Mouse (Mus musculus) heart, embryonic 13.5 days (tissue): ENCODE measurements around the gene Exd1. TPM values are rescaled to one million over a fixed set of nuclear protein-coding genes. Genes with fewer than 3 reads are reported as not detected.

Source experiments
- ATAC-seq: fragments of 200-750 bp; cut with Nextera tagmentation; 2 replicates; pipeline ENCODE4 v1.8.0; 2017; ENCODE audit warnings: moderate TSS enrichment; ENCODE audit not compliant: insufficient number of reproducible peaks, low FRiP score, low TSS enrichment; ENCODE audit errors: extremely low read depth
- H3K27ac ChIP-seq: fragments of 300-500 bp; sonication (generic); replicated peaks from 2 replicates; pipeline ENCODE4 v1.5.1; 2015; ENCODE audit warnings: moderate library complexity, mild to moderate bottlenecking, inconsistent platforms
- H3K27me3 ChIP-seq: fragments of 300-500 bp; sonication (generic); replicated peaks from 2 replicates; pipeline ENCODE4 v1.6.1; 2015; ENCODE audit warnings: mild to moderate bottlenecking, inconsistent platforms
- H3K36me3 ChIP-seq: fragments of 300-500 bp; sonication (generic); 2 replicates; pipeline ENCODE4 v1.6.1; 2015; ENCODE audit warnings: mild to moderate bottlenecking, inconsistent platforms
- H3K4me1 ChIP-seq: fragments of 300-500 bp; sonication (generic); 2 replicates; pipeline ENCODE4 v1.6.1; 2015; ENCODE audit warnings: inconsistent platforms
- H3K4me2 ChIP-seq: fragments of 300-500 bp; sonication (generic); 2 replicates; pipeline ENCODE4 v1.6.1; 2015; ENCODE audit warnings: inconsistent platforms, mild to moderate bottlenecking, moderate library complexity
- H3K4me3 ChIP-seq: fragments of 300-500 bp; sonication (generic); 2 replicates; pipeline ENCODE4 v1.5.1; 2015; ENCODE audit warnings: moderate library complexity, mild to moderate bottlenecking, inconsistent platforms
- H3K9ac ChIP-seq: fragments of 300-500 bp; sonication (generic); 2 replicates; pipeline ENCODE4 v1.6.1; 2015; ENCODE audit warnings: inconsistent platforms, mild to moderate bottlenecking, moderate library complexity
- H3K9me3 ChIP-seq: fragments of 300-500 bp; sonication (generic); 2 replicates; pipeline ENCODE4 v1.6.1; 2016; ENCODE audit warnings: inconsistent platforms
- WGBS: fragments of 180-500 bp; shearing (Covaris S2); methylation state at CpG from one replicate; pipeline ENCODE4 v1.1.7; 2015; ENCODE audit warnings: mixed read lengths; 5-methylcytosine and 5-hydroxymethylcytosine counted together
- polyA plus RNA-seq: library from polyadenylated mRNA; unstranded; fragments of >200 nt; fragmentation: Nextera tagmentation; extraction: Ambion mirVana; gene quantifications from 2 replicates; pipeline ENCODE4 v1.2.1, GENCODE M21; 2015

Exd1 gene
- polyA plus RNA-seq, 1 experiment from 2014 or later: 0.13 TPM

DNA sequence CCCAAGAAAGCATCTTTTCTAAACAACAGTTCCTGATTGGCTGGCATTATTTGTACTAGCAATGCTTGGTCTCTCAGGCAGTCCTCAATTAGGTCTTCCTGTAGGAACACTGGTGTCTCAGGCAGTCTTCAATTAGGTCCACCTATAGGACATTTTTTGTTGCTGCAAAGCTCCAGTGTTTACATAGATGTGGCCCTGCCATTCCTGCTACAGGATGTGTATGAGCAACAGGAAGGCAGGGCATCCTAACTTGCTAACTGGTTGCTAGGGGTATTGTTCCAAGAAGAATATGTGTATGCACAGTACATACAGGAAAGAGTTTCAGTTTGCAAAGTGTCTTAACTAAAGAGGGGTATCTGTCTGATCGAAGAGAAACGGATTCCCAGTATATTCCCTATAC, 51.3 kb downstream of the Exd1 start:
- WGBS: 80% methylated on average over 2 of the region's 2 CpGs
- Histone ChIP-seq H3K4me2 (no peak overlapping the region), H3K27me3 (no peaks in the 10 kb centered on the region), H3K4me1 (no peaks in the 10 kb centered on the region), H3K36me3 (no peaks in the 10 kb centered on the region), H3K4me3 (no peak overlapping the region), H3K9me3 (no peaks in the 10 kb centered on the region), H3K27ac (no peak overlapping the region), H3K9ac (no peak overlapping the region)
- no peak for ATAC-seq

DNA sequence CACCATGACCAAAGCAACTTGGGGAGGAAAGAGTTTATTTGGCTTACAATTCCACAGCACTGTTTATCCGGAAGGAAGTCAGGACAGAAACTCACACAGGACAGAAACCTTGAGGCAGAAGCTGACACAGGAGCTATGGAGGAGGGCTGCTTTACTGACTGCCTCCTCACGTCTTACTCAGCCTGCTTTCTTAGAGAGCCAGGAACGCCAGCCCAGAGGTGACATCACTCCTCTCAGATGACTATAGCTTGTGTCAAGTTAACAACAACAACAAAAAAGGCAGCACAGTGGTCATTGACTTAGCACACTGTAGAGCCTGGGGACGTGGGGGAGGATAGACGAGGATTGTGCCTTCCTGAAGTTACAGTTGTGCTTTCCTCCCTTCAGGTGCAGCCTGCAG, 55.5 kb downstream of the Exd1 start:
- H3K9me3 ChIP-seq: no peaks in the 10 kb centered on the region
- no peak for ATAC-seq

DNA sequence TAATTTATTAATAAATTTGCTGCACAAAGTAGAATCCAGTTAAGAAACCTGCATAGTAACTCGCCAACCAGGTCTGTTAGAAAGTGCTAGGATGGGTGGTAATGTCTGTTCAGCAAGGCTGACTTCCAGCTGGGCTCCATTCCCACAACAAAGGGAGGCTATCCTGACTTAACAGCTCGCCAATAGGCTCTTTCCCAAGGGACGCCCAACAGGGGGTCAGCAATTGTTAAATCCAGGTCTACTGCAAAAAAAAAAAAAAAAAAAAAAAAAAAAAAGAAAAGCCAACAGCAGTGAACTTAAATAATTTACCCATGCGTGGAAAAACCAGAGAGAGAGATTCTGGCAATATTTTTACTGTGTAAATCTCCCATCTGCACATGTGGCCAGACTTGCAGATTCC, 60.9 kb downstream of the Exd1 start:
- Histone ChIP-seq H3K4me2 (no peak overlapping the region), H3K9ac (no peak overlapping the region), H3K4me3 (no peak overlapping the region), H3K36me3 (no peaks in the 10 kb centered on the region), H3K27ac (no peak overlapping the region), H3K9me3 (no peaks in the 10 kb centered on the region), H3K27me3 (no peaks in the 10 kb centered on the region), H3K4me1 (no peaks in the 10 kb centered on the region)
- no peak for ATAC-seq
- WGBS: 20% methylated on average over 4 of the region's 4 CpGs

More for the DNA sequence above, 55.5 kb downstream of the Exd1 start:
- H3K9ac ChIP-seq: no peak overlapping the region
- no peaks in the 10 kb centered on the region for H3K27me3 ChIP-seq
- no peaks in the 10 kb centered on the region for H3K36me3 ChIP-seq
- H3K4me1 ChIP-seq: no peaks in the 10 kb centered on the region
- 39% methylated on average over 5 of the region's 5 CpGs for WGBS
- H3K27ac ChIP-seq: 0 out of 2 replicates have a peak overlapping the region, but pooled peaks have one; percentile 16
- no peak overlapping the region for H3K4me2 ChIP-seq
- H3K4me3 ChIP-seq: no peak overlapping the region

DNA sequence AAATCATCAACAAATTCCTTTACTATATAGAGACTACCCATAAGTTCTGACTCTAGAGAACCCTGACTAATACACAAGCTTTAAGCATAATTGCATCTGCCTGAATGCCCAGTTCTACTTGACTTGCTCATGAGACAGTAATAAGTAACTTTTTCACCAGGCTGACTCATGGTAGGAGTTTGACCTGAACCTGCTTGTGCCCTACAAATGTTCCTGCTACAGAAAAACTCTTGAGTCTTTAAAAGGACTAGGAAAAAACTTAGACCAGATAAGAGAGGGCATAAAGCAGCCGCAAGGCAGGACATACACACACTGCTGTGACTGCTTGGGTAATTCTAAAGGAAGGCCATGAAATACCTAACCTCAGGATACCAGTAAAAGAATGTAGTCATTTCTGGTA, 65.1 kb downstream of the Exd1 start:
- Histone ChIP-seq H3K27ac (no peak overlapping the region), H3K36me3 (peaks cover 5% of the 10 kb centered on the region; the same call in 1 of the 2 replicates), H3K4me3 (no peak overlapping the region), H3K4me2 (no peak overlapping the region), H3K4me1 (peaks cover 15% of the 10 kb centered on the region), H3K9me3 (no peaks in the 10 kb centered on the region), H3K9ac (no peak overlapping the region), H3K27me3 (no peaks in the 10 kb centered on the region)
- WGBS: 64% methylated on average over 1 of the region's 1 CpGs
- ATAC-seq: no peak

DNA sequence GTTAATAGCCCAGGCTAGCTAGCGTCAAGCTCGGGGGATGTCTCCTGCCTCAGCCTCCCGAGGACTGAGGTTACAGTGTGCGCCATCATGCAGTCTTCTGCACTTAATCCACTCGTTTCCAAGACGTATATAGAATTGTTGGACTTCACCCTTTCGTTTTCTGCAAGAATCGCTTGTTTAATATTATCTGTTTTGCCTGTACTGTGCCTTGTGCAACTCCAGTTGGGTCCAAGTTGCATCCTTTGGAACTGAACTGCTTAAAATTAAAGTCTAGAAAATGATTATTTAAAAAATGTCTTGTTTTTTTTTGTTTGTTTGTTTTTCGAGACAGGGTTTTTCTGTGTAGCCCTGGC, 69.1 kb downstream of the Exd1 start:
- H3K9me3 ChIP-seq: no peaks in the 10 kb centered on the region
- 7% methylated on average over 9 of the region's 9 CpGs for WGBS
- peaks cover 36% of the 10 kb centered on the region for H3K4me1 ChIP-seq
- H3K4me2 ChIP-seq: peak overlapping the region; percentile 79
- H3K27me3 ChIP-seq: no peaks in the 10 kb centered on the region
- H3K9ac ChIP-seq: peak overlapping the region; percentile 99
- H3K4me3 ChIP-seq: peak overlapping the region; percentile 96
- peak overlapping the region; percentile 99 for H3K27ac ChIP-seq
- no peak for ATAC-seq
- H3K36me3 ChIP-seq: peaks cover 6% of the 10 kb centered on the region

DNA sequence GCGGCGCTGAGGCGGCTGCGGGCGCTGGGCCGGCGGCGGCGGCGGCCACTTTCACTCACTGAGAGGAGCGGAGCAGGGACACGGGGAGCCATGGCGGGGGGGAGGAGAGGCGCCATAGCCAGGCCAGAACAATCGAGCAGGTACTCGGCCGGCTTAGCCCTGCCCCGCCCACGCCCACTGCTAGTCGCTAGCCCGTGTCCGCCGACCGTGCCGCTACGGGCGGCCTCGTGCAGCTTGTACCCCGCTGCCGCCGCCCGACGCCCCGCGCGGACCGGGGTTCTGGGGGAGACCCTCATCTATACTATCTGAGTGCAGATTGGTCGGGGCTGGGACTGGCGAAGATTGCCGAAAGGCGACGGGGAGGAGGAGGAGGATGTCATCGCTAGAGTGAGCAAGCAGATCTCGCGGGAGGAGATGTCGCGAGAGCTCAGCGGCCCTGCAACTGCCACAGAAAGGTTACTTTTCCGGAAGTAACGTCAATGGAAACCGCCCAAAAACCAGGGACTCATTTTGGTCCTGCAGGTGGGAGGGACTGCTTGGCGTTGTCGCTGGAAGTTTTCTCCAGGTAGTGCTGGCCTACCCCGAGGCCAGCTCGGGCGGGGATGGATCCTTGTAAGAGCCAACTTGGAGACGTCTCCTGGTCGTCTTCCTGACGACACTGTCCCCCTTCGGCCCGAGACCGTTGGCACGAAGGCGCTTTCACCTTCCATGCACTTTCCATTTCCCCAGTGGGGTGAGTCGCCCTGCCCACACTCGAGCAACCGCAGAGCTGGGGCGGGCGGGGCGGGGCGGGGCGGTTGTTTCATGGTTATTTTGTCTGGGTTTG, 69.6 kb downstream of the Exd1 start, which contains the start of gene Ino80:
Gene Ino80, minus strand, starts transcription at position 117 of the 826 bp plus-strand sequence.
- peak within 1 kb of the TSS; percentile 99 for H3K27ac ChIP-seq
- peak; percentile 86 for ATAC-seq
- peak within 1 kb of the TSS; percentile 86 for H3K4me2 ChIP-seq
- no peaks in the 10 kb centered on the region for H3K27me3 ChIP-seq
- H3K9me3 ChIP-seq: no peaks in the 10 kb centered on the region
- WGBS: under 1% methylated on average over 68 of the region's 72 CpGs
- peak within 1 kb of the TSS; percentile 96 for H3K4me3 ChIP-seq
- peaks cover 11% of the 10 kb centered on the region for H3K36me3 ChIP-seq
- H3K4me1 ChIP-seq: peaks cover 36% of the 10 kb centered on the region
- H3K9ac ChIP-seq: peak within 1 kb of the TSS; percentile 99

DNA sequence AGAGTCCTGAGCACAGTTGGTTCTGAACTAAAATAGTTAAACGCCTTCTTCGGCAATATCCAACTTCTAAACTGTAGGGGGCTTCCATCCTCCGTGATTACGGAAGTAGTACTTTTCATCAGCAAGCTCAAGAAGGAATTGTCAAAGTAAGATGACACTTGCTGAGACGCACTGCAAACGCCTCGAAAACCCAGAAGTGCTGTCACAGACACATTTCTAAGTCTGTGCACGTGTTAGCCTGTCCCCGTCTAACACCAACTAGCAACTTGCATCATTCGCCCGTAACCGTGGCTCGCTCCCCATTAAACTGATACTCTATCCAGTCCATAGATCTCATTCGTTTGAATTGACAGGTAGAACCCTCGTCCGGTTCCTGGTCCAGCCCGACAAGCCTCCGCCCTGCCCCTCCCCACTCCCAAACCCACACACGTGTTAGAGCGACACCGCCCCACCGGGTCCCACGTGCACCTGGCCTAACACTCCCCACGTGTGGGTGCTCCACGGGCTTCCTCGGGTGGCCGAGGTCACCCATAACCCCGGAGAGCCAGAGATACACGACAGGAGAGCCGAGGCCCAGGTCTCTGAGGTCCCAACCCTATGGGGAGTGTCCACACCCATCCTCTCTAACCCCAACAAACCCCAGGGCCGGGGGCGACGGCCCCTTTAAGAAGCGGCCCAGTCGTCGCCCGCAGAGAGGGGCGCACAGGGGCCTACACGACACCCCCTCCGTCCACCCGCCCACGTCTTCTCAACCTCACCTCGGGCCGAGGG, 70.6 kb downstream of the Exd1 start:
- Histone ChIP-seq H3K27ac (peak overlapping the region; percentile 99), H3K36me3 (peaks cover 15% of the 10 kb centered on the region), H3K9ac (peak overlapping the region; percentile 99), H3K9me3 (no peaks in the 10 kb centered on the region), H3K4me1 (peaks cover 36% of the 10 kb centered on the region), H3K4me2 (peak overlapping the region; percentile 86), H3K4me3 (peak overlapping the region; percentile 96), H3K27me3 (no peaks in the 10 kb centered on the region)
- ATAC-seq: peak; percentile 43
- WGBS: under 1% methylated on average over 44 of the region's 44 CpGs

DNA sequence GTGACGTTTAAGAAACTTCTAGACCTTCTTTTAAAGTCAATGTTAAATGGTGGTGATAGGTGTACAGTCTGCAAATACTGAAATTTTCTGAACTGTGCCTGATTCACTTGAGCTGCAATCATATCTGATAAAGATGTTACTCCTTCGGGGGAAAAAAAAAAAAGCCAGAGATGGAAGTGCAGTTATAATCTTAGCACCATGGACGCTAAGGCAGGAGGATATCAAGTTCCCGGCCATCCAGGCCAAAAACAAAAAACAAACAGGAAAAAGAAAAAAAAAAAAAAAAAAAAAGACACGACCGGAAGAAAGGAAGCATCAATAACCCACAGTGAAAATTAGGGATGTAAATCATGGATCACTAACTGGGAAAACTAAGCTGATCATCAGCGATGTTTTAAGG, 71.3 kb downstream of the Exd1 start:
- peak overlapping the region; percentile 96 for H3K4me3 ChIP-seq
- no peaks in the 10 kb centered on the region for H3K27me3 ChIP-seq
- no peaks in the 10 kb centered on the region for H3K9me3 ChIP-seq
- H3K4me1 ChIP-seq: peaks cover 36% of the 10 kb centered on the region
- peak overlapping the region; percentile 99; the same call in 1 of the 2 replicates for H3K27ac ChIP-seq
- H3K4me2 ChIP-seq: peak overlapping the region; percentile 86
- H3K36me3 ChIP-seq: peaks cover 15% of the 10 kb centered on the region
- peak overlapping the region; percentile 99 for H3K9ac ChIP-seq
- ATAC-seq: no peak
- 14% methylated on average over 7 of the region's 7 CpGs for WGBS

Other genes with a start within 250 kb of the Exd1 start
- 7.7 and 8.7 TPM in 2 replicates for gene Dll4, start 221.8 kb downstream of the Exd1 start, polyA plus RNA-seq
- gene Chac1, start 196.4 kb downstream of the Exd1 start, polyA plus RNA-seq: 0.35 and 0.78 TPM in 2 replicates
- 2.4 and 2.6 TPM in 2 replicates for gene Ino80, start 69.9 kb downstream of the Exd1 start, polyA plus RNA-seq
- gene Chp1, start 70 bp upstream of the Exd1 start, polyA plus RNA-seq: 40.6 and 46.4 TPM in 2 replicates
- gene Nusap1, start 70.7 kb upstream of the Exd1 start, polyA plus RNA-seq: 43.6 and 46.0 TPM in 2 replicates
- 20.4 and 22.8 TPM in 2 replicates for gene Oip5, start 70.8 kb upstream of the Exd1 start, polyA plus RNA-seq
- gene Ndufaf1, start 115.2 kb upstream of the Exd1 start, polyA plus RNA-seq: 49.0 and 53.0 TPM in 2 replicates
- gene Rtf1, start 127.4 kb upstream of the Exd1 start, polyA plus RNA-seq: 21.6 and 25.6 TPM in 2 replicates
- gene Itpka, start 194.7 kb upstream of the Exd1 start, polyA plus RNA-seq: 1.8 and 2.1 TPM in 2 replicates
- 0.10 and 0.19 TPM in 2 replicates for gene Ltk, start 212.8 kb upstream of the Exd1 start, polyA plus RNA-seq
- 17.6 and 19.4 TPM in 2 replicates for gene Rpap1, start 239.9 kb upstream of the Exd1 start, polyA plus RNA-seq